Mouse (Mus musculus) myocyte (in vitro differentiated cells): Measurements from ENCODE around the gene Ppil6.
A peak's percentile ranks its signal among the peaks of the same experiment; 100 is the strongest.

Experiments used
- CEBPB ChIP-seq: IDR thresholded peaks from 2 replicates; pipeline ENCODE4 v1.6.1; 2011; ENCODE audit warnings: mild to moderate bottlenecking, moderate library complexity; ENCODE audit not compliant: poor library complexity, insufficient read depth, severe bottlenecking
- E2F4 ChIP-seq: IDR thresholded peaks from one replicate; pipeline ENCODE4 v1.6.1; 2011; ENCODE audit warnings: mild to moderate bottlenecking, control low read depth, moderate library complexity; ENCODE audit not compliant: insufficient read depth
- MAX ChIP-seq: IDR thresholded peaks from one replicate; pipeline ENCODE4 v1.6.1; 2011; ENCODE audit warnings: low read depth, mild to moderate bottlenecking, control low read depth
- MYOD1 ChIP-seq, 3 experiments: IDR thresholded peaks; one replicate each; pipeline ENCODE4 v1.6.1; 2011; ENCODE audit warnings: control low read depth in 2 of 3, low read depth in 2 of 3, mild to moderate bottlenecking in 2 of 3, moderate library complexity in 1 of 3; ENCODE audit not compliant: insufficient read length in 2 of 3, control insufficient read depth in 1 of 3
- MYOG ChIP-seq, 3 experiments: IDR thresholded peaks; one replicate each; pipeline ENCODE4 v1.6.1; 2011; ENCODE audit warnings: control low read depth in 2 of 3, low read depth in 2 of 3, mild to moderate bottlenecking in 2 of 3; ENCODE audit not compliant: insufficient read length in 2 of 3, control insufficient read depth in 1 of 3, insufficient read depth in 1 of 3
- POLR2A ChIP-seq: IDR thresholded peaks from one replicate; pipeline ENCODE4 v1.6.1; 2011; ENCODE audit warnings: low read depth, mild to moderate bottlenecking, control low read depth, moderate library complexity; ENCODE audit not compliant: insufficient read length
- POLR2AphosphoS2 ChIP-seq: IDR thresholded peaks from one replicate; pipeline ENCODE4 v1.6.1; 2011; ENCODE audit warnings: low read depth, control low read depth; ENCODE audit not compliant: insufficient read length
- REST ChIP-seq: IDR thresholded peaks from one replicate; pipeline ENCODE4 v1.6.1; 2011; ENCODE audit warnings: mild to moderate bottlenecking, control low read depth, moderate library complexity; ENCODE audit not compliant: insufficient read depth, insufficient read length
- SRF ChIP-seq: IDR thresholded peaks from one replicate; pipeline ENCODE4 v1.6.1; 2011; ENCODE audit warnings: low read depth; ENCODE audit not compliant: control insufficient read depth, insufficient read length
- TCF12 ChIP-seq: IDR thresholded peaks from one replicate; pipeline ENCODE4 v1.6.1; 2011; ENCODE audit warnings: mild to moderate bottlenecking, control low read depth; ENCODE audit not compliant: poor library complexity, insufficient read depth, severe bottlenecking
- TCF3 ChIP-seq: IDR thresholded peaks from one replicate; pipeline ENCODE4 v1.6.1; 2011; ENCODE audit warnings: low read depth, control low read depth; ENCODE audit not compliant: insufficient read length
- USF1 ChIP-seq: IDR thresholded peaks from one replicate; pipeline ENCODE4 v1.6.1; 2011; ENCODE audit warnings: low read depth, mild to moderate bottlenecking, control low read depth, moderate library complexity

DNA sequence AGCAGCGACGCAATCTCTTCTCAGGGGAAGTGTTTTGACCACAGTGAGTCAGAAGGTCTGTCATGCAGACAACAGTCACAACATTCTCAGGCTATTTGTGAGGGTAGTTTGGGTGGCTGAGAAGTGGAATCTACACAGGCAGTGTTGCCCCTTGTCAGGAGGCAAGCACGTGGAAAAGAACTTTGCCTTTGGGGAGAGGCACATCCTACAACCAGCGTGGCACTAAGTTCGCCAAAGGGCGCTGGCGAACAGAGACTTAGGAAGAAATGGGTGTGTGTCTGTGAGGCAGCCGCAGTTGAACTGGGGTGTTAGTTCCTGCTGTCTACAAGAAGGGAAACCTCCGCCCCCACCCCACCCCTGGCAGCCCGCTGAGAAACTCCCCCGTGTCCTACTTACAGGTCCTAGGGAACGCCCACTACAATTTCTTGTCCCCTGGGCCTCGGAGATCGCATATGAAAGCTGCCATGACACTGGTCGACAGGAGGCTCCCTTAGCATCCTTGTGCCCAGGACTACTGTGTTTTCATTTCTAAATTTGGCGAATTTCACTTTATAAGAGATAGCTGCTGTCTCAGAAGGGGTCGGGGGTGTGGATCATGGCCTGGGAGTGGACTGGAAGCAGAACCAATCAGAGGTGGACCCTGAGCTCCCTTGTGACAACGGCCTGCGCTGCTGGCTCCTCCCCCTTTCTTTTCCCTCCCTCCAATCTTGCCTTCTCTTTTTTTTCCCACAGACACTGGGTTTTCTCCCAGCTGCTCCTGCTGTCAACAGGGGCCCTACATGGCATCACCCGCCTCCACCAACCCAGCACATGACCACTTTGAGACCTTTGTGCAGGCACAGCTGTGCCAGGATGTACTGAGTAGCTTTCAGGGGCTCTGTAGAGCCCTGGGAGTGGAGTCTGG, 12.7 kb upstream of the Ppil6 start:
- TF ChIP-seq MAX, result peak; percentile 68
- peak; percentile 56 for TF ChIP-seq POLR2A
- TF ChIP-seq CEBPB, result no peak
- TF ChIP-seq POLR2AphosphoS2, result no peak
- peak; percentile 2 for TF ChIP-seq E2F4
- TF ChIP-seq MYOD1 (IDR thresholded peaks at IDR 0.05; ENCODE audit: control insufficient read depth in 1 of 3, insufficient read length in 2 of 3, low read depth in 2 of 3), result peak; percentile 73 to 90 (median 87)
- peak; percentile 66 to 92 (median 86) for TF ChIP-seq MYOG (IDR thresholded peaks at IDR 0.05; ENCODE audit: control insufficient read depth in 1 of 3, insufficient read depth in 1 of 3, insufficient read length in 2 of 3, low read depth in 2 of 3)
- peak; percentile 64 for TF ChIP-seq TCF12
- peak; percentile 69 for TF ChIP-seq USF1
- peak; percentile 74 for TF ChIP-seq SRF
- peak; percentile 42 for TF ChIP-seq TCF3
- TF ChIP-seq REST, result no peak
